Mouse (Mus musculus) monocyte, adult 5-6 weeks (primary cell): ENCODE measurements around the gene Agap3. TPM values are rescaled to one million over a fixed set of nuclear protein-coding genes. Genes with fewer than 3 reads are reported as not detected.

Experiments used
- ATAC-seq: fragments of 153-309, 156-312 bp; replicated peaks from 2 replicates; pipeline ENCODE4 v1.8.0; 2017; ENCODE audit warnings: mild to moderate bottlenecking; ENCODE audit not compliant: low TSS enrichment, insufficient number of reproducible peaks, severe bottlenecking, poor library complexity, low FRiP score
- total RNA-seq: library from RNA; stranded (forward); fragments of 200-1000, 200-491, 200-594 nt; gene quantifications from 3 replicates; pipeline ENCODE4 v1.2.3, GENCODE M21; 2017

Gene Agap3
- total RNA-seq, 1 experiment from 2014 or later = 41.8 TPM

DNA sequence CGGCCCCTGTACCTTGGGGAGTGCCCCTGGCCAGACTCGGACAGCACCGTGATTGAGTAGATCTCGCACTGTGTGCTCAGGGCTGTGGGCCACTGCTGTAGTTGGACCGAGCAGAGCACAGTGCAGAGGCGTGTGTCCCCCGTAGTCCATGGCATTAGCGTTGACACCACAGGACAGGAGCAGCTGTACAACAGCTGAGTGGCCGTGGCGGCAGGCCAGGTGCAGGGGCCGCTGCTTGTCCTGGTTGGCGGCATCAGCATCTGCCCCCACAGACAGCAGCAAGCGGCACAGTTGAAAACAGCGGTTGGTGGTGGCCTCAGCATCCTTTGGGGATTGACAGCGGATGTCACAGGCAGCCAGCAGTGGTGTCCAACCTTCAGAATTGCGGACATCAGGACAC is 85.6 kb downstream of the Agap3 start:
- ATAC-seq = no peak

GRCm38 (mm10) chr5:24539571-24540296 is 87.8 kb downstream of the Agap3 start:
- no peak for ATAC-seq

DNA sequence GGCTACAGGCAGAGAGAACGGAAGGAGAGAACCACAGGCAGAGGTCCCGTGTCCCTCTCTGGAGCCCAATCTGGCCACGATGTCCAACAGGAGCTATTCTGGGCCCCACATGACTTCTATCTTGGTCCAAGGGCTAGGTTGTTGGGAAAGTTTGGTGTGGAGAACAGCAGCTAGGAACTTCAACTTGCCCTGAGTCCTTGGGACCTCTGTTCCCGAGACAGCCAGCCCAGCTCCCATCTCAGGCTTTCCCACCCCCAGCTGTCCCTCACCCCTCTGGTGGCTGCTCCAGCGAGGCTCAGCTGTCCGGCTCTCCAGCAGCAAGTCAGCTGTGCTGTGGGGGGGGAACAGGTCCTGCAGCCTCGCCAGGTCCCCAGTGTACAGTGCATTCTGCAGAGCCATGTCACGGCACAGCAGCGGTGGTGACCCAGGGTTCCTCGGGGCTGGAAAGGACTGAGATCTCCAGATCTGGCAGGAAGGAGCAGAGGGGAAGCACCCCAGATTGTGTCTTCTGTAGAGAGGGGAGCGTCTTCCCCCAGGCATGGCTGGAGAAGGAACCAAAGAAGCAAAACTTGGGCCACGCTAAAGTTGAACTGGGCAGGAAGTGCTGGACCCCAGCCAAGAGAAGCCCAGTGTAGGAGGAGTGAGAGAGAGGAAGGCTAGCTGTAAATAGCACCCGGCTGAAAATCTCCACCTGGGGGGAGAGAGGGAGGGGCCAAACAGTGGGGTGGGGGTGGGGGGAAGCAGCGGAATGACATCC is 88.6 kb downstream of the Agap3 start, which contains the start of gene Asb10:
Gene Asb10, minus strand, starts transcription at position 592 of the 757 bp plus-strand sequence.
- no peak for ATAC-seq

DNA sequence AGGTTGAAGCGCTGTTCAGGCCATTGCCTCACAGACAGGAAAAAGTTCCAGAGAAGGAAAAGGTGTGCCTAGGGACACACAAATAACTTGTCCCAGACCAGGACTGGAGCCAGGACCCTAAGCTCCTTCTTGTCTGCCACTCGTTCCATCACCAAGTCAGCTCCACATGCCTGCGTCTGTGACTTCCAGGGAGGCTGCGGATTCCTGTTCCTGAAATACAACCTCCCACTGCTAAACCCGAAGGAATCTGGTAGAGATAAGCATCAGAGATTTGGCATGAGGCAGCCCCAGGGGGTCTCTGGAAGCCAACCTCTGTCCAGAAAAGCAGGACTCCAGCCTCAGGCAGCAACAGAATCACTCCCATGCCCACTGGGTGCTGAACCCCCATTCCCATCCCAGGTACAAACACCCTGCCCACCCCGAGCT is 89.2 kb downstream of the Agap3 start:
- no peak for ATAC-seq

DNA sequence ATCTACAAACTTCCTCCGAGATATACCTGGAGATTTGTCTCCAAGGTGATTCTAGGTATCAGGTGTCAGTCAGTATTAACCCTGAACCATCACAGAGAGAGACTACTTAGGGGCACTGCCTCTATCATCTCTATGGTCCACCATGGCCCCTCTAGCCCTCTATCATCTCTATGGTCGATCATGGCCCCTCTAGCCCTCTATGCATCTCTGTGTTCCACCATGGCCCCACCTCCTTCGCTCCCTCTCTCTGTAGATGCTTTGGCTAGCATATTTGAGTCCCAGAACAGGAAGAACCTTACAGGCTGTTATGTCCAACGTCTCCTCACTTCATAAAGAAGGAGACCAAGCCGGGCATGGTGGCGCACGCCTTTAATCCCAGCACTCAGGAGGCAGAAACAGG is 90.7 kb downstream of the Agap3 start:
- no peak for ATAC-seq

DNA sequence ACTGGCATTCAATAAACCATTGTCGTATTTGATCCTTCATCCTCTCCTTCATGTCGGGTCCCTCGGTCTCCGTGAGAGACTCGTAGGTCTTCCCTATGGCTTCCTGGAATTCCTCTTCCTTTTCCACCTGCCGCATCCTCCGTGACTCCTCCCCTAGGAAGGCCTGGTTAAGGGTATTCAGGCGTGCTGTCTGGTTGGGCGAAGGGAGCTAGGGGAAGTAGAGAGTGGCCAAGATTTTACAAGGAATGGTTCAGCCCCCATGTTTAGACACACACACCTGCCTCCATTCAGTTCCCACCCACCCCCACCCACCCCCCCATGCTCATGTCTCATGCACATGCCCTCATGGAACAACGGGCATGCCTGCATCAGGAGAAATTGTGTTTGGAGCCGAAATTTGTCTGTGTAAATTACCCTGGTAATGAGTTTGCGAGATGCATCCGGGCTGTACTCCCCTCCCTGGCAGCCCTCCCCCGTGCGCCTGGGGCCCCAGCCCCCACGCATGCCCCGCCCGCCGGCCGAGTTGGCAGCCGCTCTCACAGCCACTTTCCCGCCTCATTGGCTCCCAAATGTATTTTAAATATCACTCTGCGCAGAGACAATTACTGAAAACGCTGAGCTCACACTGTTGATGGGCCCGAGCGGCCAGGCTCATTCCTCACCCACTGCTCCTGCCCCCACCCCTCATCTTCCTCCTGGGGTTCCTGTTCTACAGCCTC is 98.8 kb downstream of the Agap3 start:
- ATAC-seq = no peak

- no peak for ATAC-seq
These were observed 99.3 kb downstream of the Agap3 start for GRCm38 (mm10) chr5:24551317-24551688.

Other genes with a start within 250 kb of the Agap3 start
- 0.53 TPM in 1 of 3 replicates, not detected in the others for gene Kcnh2, start 100.6 kb upstream of the Agap3 start, total RNA-seq
- 0.29 TPM in 1 of 3 replicates, not detected in the others for gene Nos3, start 87.4 kb upstream of the Agap3 start, total RNA-seq
- 0.11 to 0.87 TPM in 2 of 3 replicates, not detected in the other for gene Atg9b, start 60.0 kb upstream of the Agap3 start, total RNA-seq
- gene Abcb8, start 58.5 kb upstream of the Agap3 start, total RNA-seq = 4.5 to 7.6 TPM (median 5.2 TPM) in 3 replicates
- gene Asic3, start 38.8 kb upstream of the Agap3 start, total RNA-seq = not detected in 3 replicates
- gene Cdk5, start 28.6 kb upstream of the Agap3 start, total RNA-seq = 19.3 to 30.9 TPM (median 26.0 TPM) in 3 replicates
- gene Slc4a2, start 28.3 kb upstream of the Agap3 start, total RNA-seq = 20.1 to 60.8 TPM (median 32.2 TPM) in 3 replicates
- gene Fastk, start 6.9 kb upstream of the Agap3 start, total RNA-seq = 17.1 to 27.5 TPM (median 26.9 TPM) in 3 replicates
- 11.8 to 33.4 TPM (median 26.8 TPM) in 3 replicates for gene Tmub1, start 4.3 kb upstream of the Agap3 start, total RNA-seq
- gene Gbx1, start 75.0 kb downstream of the Agap3 start, total RNA-seq = not detected in 3 replicates
- gene Asb10, start 88.8 kb downstream of the Agap3 start, total RNA-seq = not detected in 3 replicates
- gene 4931409K22Rik, start 104.6 kb downstream of the Agap3 start, total RNA-seq = not detected in 3 replicates
- 33.8 to 45.3 TPM (median 42.1 TPM) in 3 replicates for gene Abcf2, start 125.3 kb downstream of the Agap3 start, total RNA-seq
- 13.2 to 33.8 TPM (median 15.2 TPM) in 3 replicates for gene Chpf2, start 134.6 kb downstream of the Agap3 start, total RNA-seq
- gene Smarcd3, start 172.2 kb downstream of the Agap3 start, total RNA-seq = 1.3 to 8.1 TPM (median 3.0 TPM) in 3 replicates
- 108 to 119 TPM (median 113 TPM) in 3 replicates for gene Nub1, start 233.4 kb downstream of the Agap3 start, total RNA-seq